Mouse (Mus musculus) frontal cortex, postnatal 14 days (tissue): Measurements from ENCODE around the gene Stk11.

Experiments
- DNase-seq, 2 experiments: peaks; one replicate each; pipeline ENCODE4 v3.0.0; 2022; ENCODE audit warnings: low spot score in 2 of 2

Stk11 gene

DNA sequence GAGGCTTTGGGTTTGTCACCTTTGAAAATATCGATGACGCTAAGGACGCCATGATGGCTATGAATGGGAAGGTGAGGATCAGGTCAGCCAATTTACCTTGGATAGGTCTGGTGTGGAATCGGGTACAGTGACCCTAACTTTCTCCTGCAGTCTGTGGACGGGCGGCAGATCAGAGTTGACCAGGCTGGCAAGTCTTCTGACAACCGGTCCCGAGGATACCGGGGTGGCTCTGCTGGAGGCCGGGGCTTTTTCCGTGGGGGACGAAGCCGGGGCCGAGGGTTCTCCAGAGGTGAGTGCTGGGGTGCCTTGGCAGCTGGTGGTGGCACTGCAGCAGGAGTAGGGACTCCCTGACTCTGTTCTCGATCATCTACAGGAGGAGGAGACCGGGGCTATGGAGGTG lies 54.4 kb downstream of the Stk11 start:
- no peak for DNase-seq

DNA sequence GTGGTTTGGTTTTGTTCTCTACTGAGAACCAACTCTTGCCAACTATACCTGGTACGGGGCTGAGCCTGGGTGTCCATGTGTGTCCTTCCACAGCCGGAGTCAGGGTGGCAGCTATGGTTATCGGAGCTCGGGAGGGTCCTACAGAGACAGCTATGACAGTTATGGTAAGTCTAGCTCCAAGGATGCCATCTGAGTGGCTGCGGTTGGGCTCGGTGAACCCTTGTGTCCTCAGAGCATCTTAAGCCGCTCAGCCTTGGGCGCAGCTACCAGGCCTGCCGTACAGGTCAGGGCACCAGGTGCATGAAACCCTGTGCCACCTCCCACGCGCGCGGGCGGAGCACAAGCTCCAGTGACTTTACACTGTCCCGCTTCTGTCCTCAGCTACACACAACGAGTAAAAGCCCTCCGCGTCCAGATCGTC lies 55.0 kb downstream of the Stk11 start:
- no peak for DNase-seq

DNA sequence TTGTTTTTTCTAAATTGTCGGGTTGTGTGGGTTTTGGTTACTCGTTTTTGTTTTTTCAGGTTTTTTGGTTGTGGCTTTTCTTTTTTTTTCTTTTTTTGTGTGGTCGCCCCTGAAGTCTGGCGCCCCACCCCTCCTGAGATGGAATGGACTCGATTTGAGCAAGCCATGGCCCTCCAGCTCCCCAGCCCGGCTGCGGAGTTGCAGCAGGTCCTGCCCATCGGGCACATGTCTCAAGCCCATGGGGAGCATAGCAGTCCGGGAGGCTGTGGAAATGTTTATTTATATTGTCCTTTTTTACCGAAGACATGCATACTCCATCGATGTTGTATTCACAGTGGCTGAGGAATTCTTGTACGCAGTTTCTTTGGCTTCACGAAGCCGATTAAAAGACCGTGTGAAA lies 55.6 kb downstream of the Stk11 start:
- no peak for DNase-seq

DNA sequence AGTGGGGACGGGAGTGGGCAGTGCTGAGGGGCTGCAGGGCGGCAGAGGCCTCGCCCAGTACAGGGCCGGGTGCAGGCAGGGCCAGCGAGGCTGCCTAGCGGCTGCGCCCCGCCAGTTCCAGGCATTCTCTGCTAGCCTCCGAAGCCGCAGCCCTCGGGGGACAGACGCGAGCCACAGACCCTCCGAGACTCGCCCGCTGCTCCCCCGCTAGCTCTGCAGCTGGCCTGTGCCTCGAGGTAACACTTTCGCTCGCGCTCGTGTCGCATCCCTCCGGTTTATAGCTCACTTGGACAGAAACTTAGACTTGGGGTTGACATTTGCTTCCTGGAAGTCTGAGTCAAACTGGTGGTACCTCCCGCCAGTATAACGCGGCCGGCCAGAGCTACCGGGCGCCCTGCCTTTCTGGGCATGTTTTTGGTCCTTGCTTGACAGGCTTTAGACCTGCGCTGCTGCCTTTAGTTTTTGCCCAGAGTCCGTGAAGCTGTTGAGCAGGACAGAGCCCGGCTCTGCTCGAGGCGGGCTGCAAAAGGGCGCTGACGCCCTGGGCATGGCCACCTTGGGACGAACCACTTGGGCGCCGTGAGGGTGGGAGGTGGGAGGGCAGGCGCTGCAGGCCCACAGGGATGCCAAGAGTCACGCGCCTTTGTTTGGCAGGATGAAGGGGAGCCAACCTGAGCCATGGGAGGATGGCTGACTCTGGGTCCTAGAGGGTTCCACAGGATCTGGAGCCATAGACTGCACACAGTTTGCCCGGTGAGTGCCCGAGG lies 56.3 kb downstream of the Stk11 start:
- DNase-seq: no peak

DNA sequence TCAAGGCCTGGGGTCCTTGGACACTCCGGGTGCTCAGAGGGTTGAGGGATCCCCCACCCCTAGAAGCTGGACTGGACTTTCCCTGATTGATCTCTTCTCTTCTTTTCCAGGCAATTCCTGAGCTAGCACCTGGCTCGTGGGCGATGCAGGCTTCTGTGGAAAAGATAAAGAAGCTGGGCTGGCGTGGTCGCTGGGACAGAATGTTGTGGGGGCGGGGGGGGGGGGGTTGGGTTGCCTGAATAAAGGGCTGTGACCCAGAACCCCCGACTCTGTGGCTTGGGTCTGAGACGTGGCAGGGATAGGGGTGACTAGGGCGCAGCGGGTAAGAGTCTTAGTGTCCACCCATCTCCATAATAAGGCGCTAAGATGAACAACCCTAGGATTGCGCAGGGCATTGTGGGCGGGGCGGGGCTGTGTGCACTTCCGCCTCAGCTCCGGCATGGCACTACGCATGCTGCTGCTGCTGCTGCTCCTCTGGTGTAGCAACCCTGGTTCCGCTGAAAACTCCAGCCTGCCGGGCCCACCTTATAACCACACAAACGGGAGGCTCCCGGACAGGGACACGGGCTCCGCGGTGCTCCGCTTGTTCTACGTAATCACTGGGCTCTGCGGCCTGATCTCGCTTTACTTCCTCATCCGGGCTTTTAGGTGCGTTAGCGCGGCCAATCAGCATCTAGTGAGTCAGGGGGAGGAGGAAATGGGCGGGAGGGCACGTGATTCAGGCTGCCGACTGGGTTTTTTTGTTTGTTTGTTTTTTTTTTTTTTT lies 57.1 kb downstream of the Stk11 start, which contains the start of gene 1600002K03Rik:
1600002K03Rik (plus strand) TSS at position 418 of the 766 bp plus-strand sequence.
- DNase-seq: peak; percentile 83 to 89

DNA sequence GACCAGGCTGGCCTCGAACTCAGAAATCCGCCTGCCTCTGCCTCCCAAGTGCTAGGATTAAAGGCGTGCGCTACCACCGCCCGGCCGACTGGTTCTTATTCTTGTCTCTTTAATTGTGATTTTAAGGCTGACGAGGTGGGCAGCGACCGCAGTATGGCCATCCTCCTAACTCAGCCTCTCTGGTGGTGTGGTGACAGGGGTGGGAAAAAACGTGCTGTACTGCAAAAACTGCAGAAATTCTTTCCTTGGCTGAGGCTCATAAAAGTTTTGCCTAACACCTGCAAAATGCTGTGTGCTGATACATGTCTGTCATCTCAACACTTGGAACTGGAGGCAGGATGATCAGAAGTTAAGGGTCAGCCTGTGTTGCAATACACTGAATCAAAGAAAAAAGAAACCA lies 57.8 kb downstream of the Stk11 start:
- DNase-seq: no peak

DNA sequence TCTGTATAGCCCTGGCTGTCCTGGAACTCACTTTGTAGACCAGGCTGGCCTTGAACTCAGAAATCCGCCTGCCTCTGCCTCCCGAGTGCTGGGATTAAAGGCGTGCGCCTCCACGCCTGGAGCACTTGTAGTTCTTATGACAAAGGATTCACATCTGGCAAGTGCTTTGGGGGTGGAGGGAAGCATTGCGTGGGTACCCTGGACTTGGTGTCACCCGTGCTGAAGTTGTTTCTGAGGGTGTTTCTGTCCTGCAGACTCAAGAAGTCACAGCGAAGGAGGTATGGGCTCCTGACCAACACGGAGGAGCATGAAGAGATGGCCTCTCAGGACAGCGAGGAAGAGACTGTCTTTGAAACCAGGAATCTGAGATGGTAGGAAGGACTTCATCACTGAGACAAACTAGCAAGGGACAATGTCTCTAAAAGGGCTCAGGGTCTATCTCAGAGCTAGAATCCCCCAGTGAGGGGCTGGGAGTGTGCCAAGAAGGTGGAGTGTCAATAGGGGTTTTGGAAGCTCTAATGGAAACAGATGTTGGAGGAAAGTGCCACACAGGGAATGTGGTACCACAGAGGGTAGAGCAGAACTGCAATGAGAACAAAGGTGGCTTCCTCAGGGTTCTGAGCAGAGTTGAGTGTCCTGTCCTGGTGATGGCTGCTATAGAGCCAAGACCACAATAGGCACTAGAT lies 58.5 kb downstream of the Stk11 start:
- no peak for DNase-seq

DNA sequence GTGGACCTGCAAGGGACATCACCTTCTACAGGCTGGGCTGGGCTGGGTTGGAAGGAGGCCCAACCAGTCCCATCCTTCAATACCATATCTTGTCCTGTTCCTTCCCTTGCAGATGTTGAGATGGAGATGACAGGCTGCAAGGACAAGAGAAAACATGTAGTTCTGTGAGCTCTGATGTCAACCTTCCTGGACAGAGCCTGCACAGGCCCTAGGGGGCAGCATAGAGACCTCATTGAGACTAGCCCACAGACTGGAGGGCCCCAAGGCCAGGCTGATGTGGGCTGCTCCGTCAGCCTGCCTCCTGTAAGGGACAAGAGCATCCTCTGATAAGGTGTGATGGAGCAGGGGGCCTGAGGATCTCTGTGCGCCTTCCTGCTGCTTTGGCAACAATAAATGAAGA lies 59.1 kb downstream of the Stk11 start:
- no peak for DNase-seq

DNA sequence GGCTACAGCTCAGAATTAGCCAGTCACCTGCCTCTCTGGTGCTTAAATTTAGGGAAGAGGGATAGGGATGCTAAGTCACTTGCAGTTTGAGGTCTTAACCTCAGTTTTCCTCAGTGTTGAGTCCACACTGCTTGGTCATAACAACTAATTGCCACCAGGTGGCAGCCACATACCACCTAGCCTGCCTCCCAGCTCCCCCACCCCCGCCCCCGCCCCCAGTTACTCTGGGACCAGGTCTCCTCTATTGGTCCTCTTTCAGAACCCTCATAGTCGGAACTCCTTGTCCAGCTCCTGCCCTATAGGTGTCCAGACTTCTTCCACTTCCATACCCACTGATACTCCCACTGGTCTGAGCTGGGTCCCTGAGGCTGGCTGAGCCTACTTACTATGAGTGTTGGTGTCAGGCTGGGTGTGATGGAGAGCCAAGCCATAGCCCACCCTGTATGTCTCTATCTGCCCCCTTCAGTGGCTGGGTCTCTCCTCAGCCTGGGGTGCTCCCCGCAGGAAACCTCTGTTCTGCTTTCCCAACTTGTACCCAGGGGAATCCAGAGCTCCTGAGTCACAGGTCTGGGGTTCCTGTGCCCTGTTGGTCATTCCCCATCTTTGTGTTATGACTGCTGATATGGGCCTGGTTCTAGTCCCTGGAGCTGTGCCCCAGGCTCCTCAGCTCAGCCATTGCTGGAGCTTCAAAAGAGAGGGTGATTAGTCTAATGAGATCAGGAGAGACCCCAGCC lies 60.1 kb downstream of the Stk11 start:
- no peak for DNase-seq

DNA sequence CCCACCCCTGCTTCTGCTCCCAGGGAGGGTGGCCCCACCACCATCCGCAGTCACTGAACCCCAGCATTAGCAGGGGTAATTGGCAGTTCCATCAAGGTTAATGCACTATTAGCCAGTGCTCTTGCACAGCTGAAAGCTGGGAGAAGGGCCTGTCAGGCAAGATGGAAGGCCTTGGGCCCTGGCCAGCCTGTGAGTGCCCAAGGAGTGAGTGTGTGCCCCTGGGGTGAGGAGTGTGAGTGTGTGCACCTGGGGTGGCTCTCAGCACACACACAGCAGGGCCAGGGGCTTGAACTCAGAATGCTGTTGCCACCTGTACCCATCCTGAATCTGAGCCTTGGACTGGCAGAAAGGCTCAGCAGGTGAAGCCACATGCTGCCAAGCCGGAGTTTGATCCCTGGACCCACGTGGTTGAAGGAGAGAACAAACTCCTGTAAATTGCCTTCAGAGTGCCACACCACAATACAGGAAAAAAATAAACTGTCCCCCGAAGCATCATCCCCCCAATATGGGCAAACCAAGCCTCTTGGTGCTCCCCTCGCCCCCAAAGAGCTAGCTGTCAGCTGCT lies 60.7 kb downstream of the Stk11 start:
- DNase-seq: no peak

DNA sequence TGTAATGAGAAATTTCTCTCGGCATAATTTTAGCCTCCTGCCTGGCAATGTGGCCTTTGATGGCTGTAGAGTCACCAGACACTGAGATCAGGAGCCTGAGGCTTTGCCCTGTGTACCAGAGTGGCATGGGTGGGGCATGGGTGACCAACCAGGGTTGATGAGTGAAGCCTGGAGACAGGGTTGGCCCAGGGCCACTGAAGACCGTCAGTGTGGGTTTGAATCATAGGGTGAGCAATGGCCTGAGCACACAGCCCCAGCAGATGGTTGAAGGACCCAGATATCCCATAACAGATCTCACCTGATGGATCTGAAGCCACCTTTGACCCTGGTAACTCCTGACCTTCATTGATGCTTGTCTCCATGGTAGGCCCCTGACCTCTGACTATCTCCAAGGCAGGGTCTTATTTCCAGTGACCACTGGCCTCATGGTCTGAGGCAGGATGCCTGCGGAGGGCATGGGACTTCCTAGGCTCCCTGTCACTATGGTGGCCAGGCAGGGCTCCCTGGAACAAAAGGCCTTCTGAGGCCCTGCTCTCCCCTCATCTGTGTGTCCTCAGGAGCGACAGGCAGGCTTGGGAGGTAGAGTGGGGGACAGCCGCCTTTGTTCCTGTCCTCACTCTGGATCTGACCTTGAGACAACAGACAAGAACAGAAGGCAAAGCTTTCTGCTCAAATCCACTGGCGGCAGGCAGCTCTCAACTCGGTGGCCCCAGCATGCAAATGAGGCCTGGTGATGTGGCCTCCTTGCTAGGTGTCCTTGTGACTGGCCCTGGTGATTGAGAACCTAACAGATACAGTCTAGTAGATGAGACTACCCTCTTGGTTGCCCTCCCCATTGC lies 62.1 kb downstream of the Stk11 start:
- no peak for DNase-seq

DNA sequence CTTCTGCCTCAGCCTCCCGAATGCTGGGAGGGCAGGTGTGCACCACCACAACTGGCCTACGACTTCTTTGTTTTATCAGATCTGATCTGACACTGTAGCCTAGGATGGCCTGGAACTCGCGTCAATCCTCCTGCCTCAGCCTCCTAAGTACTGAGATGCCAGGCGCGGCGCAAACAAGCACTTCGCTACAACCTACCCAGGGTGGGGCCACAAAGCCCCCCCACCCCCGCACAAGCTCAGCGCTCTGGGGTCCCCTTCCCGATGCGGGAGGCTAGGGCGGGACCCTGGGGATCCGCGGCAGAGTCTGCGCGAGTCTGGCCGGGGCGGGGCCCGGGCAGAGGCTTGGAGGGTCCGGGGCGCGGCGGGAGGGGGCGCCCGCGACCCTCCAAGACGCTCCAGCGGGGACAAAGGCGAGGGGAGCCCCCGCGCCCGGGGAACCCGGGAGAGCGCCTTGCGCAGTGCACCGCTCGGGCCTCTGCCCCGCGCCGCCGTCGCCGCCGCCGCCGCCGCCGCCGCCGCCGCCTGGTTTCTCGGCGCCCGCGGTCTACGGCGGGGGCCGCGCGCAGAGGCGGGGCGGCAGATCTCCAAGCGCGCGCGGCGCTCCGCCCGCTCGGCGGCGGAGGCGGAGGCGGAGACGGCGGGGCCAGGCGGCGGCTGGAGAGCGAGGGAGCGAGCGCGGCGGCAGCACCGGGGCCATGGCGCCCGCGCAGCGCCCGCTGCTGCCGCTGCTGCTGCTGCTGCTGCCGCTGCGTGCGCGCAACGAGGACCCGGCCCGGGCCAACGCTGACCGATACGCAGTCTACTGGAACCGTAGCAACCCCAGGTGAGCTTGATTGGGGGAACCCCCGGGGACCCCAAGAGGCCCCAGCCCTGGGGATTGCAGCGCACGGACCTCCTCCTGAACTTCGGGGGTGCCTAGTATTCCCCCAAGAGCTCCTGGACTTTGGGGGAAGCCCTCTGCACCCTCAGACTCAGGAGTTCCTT lies 63.8 kb downstream of the Stk11 start, which contains the start of gene Efna2:
Efna2 (plus strand) TSS at position 415 of the 984 bp plus-strand sequence.
- DNase-seq: no peak
